Mouse (Mus musculus): ENCODE measurements around the gene Twist1.

DNA sequence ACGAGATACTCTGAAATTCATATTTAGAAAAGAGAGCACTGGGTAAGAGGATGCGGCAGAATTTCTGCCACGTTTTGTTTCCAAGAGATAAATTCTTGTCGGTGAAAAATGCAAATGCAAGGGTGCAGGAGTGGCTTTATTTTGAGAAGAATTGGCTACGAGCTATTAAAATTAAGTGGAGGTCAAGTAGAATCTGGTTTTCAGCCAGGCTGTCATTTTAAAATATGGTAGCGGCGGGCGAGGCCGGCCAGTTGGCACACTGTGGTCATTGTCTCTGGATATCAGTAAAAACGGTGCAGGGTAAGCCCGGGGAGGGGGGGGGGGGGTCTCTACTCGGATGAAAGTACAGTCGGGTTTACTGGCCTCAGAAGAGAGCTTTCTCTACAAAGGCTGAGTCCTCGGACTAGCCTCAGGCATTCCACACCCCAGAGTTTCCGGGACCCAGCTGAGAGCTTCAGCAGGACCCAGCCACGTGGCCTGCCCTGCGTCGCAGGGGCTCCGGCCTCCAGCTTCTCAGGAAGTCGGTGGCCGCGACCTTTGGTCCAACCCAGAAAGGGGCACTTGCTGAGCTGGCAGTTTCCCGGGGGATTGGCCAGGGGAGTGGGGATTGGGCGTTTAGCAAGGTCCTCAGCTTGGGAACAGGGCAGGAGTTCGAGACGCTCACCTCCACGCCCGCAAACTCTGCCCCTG lies 1.7 kb upstream of the Twist1 start:
- no peak for TF ChIP-seq CTCF (IDR thresholded peaks at IDR 0.05)
- TF ChIP-seq EP300 (IDR thresholded peaks at IDR 0.05) = no peak

Data from lung, postnatal 0 days (tissue).